Mouse (Mus musculus) brain, embryonic 14.5 days (tissue): ENCODE data around the gene Mtfr1l.

Experiments used
- CTCF ChIP-seq: fragments of 200-500 bp; IDR thresholded peaks from 2 replicates; pipeline ENCODE4 v1.5.1; 2012; ENCODE audit warnings: inconsistent platforms, mild to moderate bottlenecking, moderate library complexity, borderline replicate concordance; ENCODE audit not compliant: insufficient read depth, insufficient read length; ENCODE audit errors: extremely low read depth
- POLR2A ChIP-seq: fragments of 200-500 bp; IDR thresholded peaks from 2 replicates; pipeline ENCODE4 v1.6.1; 2012; ENCODE audit warnings: mild to moderate bottlenecking, inconsistent platforms, borderline replicate concordance; ENCODE audit not compliant: poor library complexity, insufficient read depth, insufficient read length, severe bottlenecking; ENCODE audit errors: extremely low read depth

DNA sequence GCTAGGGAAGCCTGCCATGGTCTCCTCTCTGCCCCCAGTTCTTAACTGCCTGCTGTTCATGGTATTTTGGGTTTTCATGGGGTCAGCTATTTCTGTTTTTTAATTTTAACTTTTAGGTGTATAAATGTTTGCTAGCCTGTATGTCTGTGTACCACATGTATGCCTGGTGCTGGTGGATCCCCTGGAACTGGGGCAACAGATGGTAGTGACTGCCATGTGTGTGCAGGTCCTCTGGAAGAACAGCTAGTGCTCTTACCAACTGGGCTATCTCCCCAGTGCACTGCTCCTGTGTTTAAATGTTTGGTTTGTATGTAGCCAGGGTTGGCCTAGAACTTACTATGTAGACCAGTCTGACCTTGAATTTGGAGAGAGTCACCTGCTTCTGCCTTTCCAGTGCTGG lies 15.9 kb downstream of the Mtfr1l start:
- TF ChIP-seq POLR2A (no peak), CTCF (no peak)
